Mouse (Mus musculus): ENCODE measurements at regions not wholly inside any gene's neighbourhood (a gene's known extent, or its start where the extent isn't known, plus 50 kb on each side); places are given as distances from the start of the nearest gene placed in this dataset.

- TF ChIP-seq POLR2A (IDR thresholded peaks at IDR 0.05; ENCODE audit: low read depth, low read length), result no peak
- TF ChIP-seq CTCF (IDR thresholded peaks at IDR 0.05; ENCODE audit: extremely low read depth, insufficient read length, insufficient replicate concordance, low read depth, low read length), result no peak
Measured at GRCm38 (mm10) chr11:71395023-71395422, 164.5 kb upstream of the Nlrp1b start.
